Comparison of ENCODE assay signal across 10 mouse cellular contexts in genomic region chr10:53499518-53499917, GRCm38 (mm10).
DNase-seq lines count a peak whose midpoint lies in the region; TF ChIP-seq lines count a peak whose summit lies in the region.
"Had no signal": no experiment of that assay in that cellular context is flagged by ENCODE, and none has a peak within 500 bp of the region (broad histone marks: within the 10 kb centered on the region; RNA-seq: fewer than 3 reads in every experiment).

No protein-coding gene starts in this region.

- no peak overlapping the region for H3K4me3 ChIP-seq in left cerebral cortex, adult 2 months
- H3K4me3 ChIP-seq in cerebellum, adult 2 months (replicated peaks; ENCODE audit: insufficient read depth, low read depth, low read length), result no peak overlapping the region

- intact Hi-C loops in left cerebral cortex, adult 2 months (cut with DNase I), result no loop called here
- intact Hi-C loops in left cerebral cortex, postnatal 4 days (cut with DNase I), result no loop called here

- H3K27me3 ChIP-seq in cerebellum, adult 2 months (ENCODE audit: control insufficient read depth, insufficient read depth, low read length), result no peaks in the 10 kb centered on the region

- no peaks in the 10 kb centered on the region; the same call in 1 of the 2 replicates for H3K4me1 ChIP-seq in cerebellum, adult 2 months (ENCODE audit: control insufficient read depth, insufficient read depth, low read length)

- peak; percentile 19 for DNase-seq in adrenal gland, adult 8-10 months
- no peak for DNase-seq in adrenal gland, postnatal 4 days (ENCODE audit: low spot score in 2 of 2)
- DNase-seq in left cerebral cortex, adult 2 months (ENCODE audit: extremely low spot score in 1 of 2, low spot score in 2 of 2), result no peak
- DNase-seq in left cerebral cortex, postnatal 4 days, result no peak
- DNase-seq in heart, adult 9 months (ENCODE audit: low spot score in 2 of 2), result peak; percentile 50 to 64
- peak; percentile 30 for DNase-seq in skeletal muscle tissue, adult 2 months (ENCODE audit: low read depth, low spot score)
- no peak for DNase-seq in cerebellum, adult 2 months
- DNase-seq in c-Kit-positive CD71-positive TER-119-positive erythroid progenitor cells, embryonic 14.5 days (ENCODE audit: low spot score), result no peak
- DNase-seq: forebrain, postnatal 0 days had no signal

- TF ChIP-seq POLR2A in cerebellum, adult 2 months (IDR thresholded peaks at IDR 0.05; ENCODE audit: borderline replicate concordance, insufficient read depth, low read length), result no peak

- no peak overlapping the region for H3K27ac ChIP-seq in left cerebral cortex, adult 2 months
- no peak overlapping the region for H3K27ac ChIP-seq in cerebellum, adult 2 months (ENCODE audit: insufficient read depth, low read length)
- H3K27ac ChIP-seq: macrophage had no signal

- peak; percentile 44 for TF ChIP-seq CTCF in left cerebral cortex, adult 2 months (IDR thresholded peaks at IDR 0.05)
- no peak for TF ChIP-seq CTCF in cerebellum, adult 2 months (IDR thresholded peaks at IDR 0.05; ENCODE audit: borderline replicate concordance, insufficient read depth, low read depth, low read length)

Comparison
In these comparisons a context has a peak if more than half of its experiments do, and no peak if none do; other contexts are left out.
1. DNase-seq: peak in adrenal gland, adult 8-10 months (single experiment), heart, adult 9 months (2 of 2) and skeletal muscle tissue, adult 2 months (single experiment); none in adrenal gland, postnatal 4 days (0 of 2), left cerebral cortex, adult 2 months (0 of 2), left cerebral cortex, postnatal 4 days (single experiment), cerebellum, adult 2 months (0 of 2) and c-Kit-positive CD71-positive TER-119-positive erythroid progenitor cells, embryonic 14.5 days (single experiment).